Mouse (Mus musculus) G1E (cell line): Measurements from ENCODE around the gene Fbxl21.

Experiments
- CTCF ChIP-seq: IDR thresholded peaks from 2 replicates; pipeline ENCODE4 v1.5.1; 2012; ENCODE audit warnings: low read depth, low read length, inconsistent platforms, mixed read lengths
- POLR2AphosphoS5 ChIP-seq: IDR thresholded peaks from 2 replicates; pipeline ENCODE4 v1.6.1; 2012; ENCODE audit warnings: low read depth, low read length, inconsistent platforms; ENCODE audit not compliant: insufficient replicate concordance

DNA sequence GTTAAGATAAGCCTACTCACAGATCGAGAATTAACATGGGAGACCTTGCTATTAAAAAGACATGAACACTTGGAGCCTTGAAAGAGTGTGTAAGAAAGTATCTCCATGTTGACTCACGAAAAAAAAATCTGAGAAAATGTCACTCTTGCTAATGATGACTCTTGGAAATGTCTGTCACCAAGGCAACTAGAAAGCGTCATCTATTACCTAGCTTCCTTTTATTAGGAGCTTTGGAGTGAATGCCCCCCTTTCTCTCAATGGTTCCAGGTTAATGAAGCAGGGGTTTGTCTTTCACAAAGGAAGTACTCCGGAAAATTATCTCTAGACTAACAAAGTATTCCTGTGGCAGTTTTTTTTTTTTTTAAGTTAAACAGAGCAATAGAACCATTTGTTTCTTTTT is 6.0 kb upstream of the Fbxl21 start:
- TF ChIP-seq CTCF = no peak
- no peak for TF ChIP-seq POLR2AphosphoS5
